Mouse (Mus musculus): Measurements from ENCODE around the gene Zfp574.

- TF ChIP-seq POLR2A (IDR thresholded peaks at IDR 0.05; ENCODE audit: borderline replicate concordance, low read depth, low read length), result no peak
- TF ChIP-seq CTCF (IDR thresholded peaks at IDR 0.05; ENCODE audit: low read depth, low read length), result no peak
Observed at GRCm38 (mm10) chr7:25129390-25129979, 57.1 kb downstream of the Zfp574 start.

Measured in bone marrow macrophage, adult 2 months (primary cell).